In genomic region chr10:62329846-62330245, GRCm38 (mm10) we compare ENCODE assay signal across 11 mouse cellular contexts. TPM values are rescaled to one million over a fixed set of nuclear protein-coding genes. Genes with fewer than 3 reads are reported as not detected.
DNase-seq lines count a peak whose midpoint lies in the region; ATAC-seq and TF ChIP-seq lines count a peak whose summit lies in the region.
"Had no signal": no experiment of that assay in that cellular context is flagged by ENCODE, and none has a peak within 500 bp of the region (broad histone marks: within the 10 kb centered on the region; RNA-seq: fewer than 3 reads in every experiment).

No protein-coding gene starts in this region.

- peak overlapping the region; percentile 40; the same call in 1 of the 2 replicates for H3K27ac ChIP-seq in liver, embryonic 11.5 days (ENCODE audit: low read depth, low read length)
- no peak overlapping the region for H3K27ac ChIP-seq in liver, postnatal 0 days (ENCODE audit: low read depth)
- peak overlapping the region; percentile 97 for H3K27ac ChIP-seq in liver, embryonic 13.5 days
- H3K27ac ChIP-seq: hindbrain, embryonic 15.5 days; lung, embryonic 15.5 days; midbrain, embryonic 13.5 days had no signal

- no peak overlapping the region for H3K4me3 ChIP-seq in liver, embryonic 11.5 days (ENCODE audit: low read depth, low read length)
- no peak overlapping the region for H3K4me3 ChIP-seq in liver, postnatal 0 days (ENCODE audit: low read depth, low read length)
- no peak overlapping the region for H3K4me3 ChIP-seq in liver, embryonic 13.5 days (replicated peaks)
- H3K4me3 ChIP-seq: hindbrain, embryonic 15.5 days; lung, embryonic 15.5 days; midbrain, embryonic 13.5 days had no signal

- ATAC-seq in liver, embryonic 11.5 days (replicated peaks; ENCODE audit: low FRiP score): no peak
- ATAC-seq in liver, postnatal 0 days: no peak
- ATAC-seq in liver, embryonic 13.5 days (ENCODE audit: low read depth): no peak
- ATAC-seq: midbrain, embryonic 13.5 days had no signal

- H3K9ac ChIP-seq in liver, embryonic 11.5 days (ENCODE audit: low read depth, low read length): no peak overlapping the region; the same call in 1 of the 2 replicates
- H3K9ac ChIP-seq in liver, postnatal 0 days (replicated peaks): no peak overlapping the region
- no peak overlapping the region for H3K9ac ChIP-seq in liver, embryonic 13.5 days
- H3K9ac ChIP-seq: hindbrain, embryonic 15.5 days; lung, embryonic 15.5 days; midbrain, embryonic 13.5 days had no signal

- TF ChIP-seq CTCF in liver, postnatal 0 days (IDR thresholded peaks at IDR 0.05; ENCODE audit: low read depth): no peak

- H3K4me2 ChIP-seq in liver, embryonic 11.5 days: no peak overlapping the region
- no peak overlapping the region for H3K4me2 ChIP-seq in liver, postnatal 0 days (ENCODE audit: low read depth, low read length)
- no peak overlapping the region for H3K4me2 ChIP-seq in liver, embryonic 13.5 days
- H3K4me2 ChIP-seq: hindbrain, embryonic 15.5 days; lung, embryonic 15.5 days; midbrain, embryonic 13.5 days had no signal

- peaks cover 56% of the 10 kb centered on the region for H3K4me1 ChIP-seq in liver, embryonic 11.5 days (replicated peaks; ENCODE audit: control insufficient read depth, insufficient read depth, low read length)
- H3K4me1 ChIP-seq in liver, postnatal 0 days (ENCODE audit: insufficient read depth): peaks cover 40% of the 10 kb centered on the region
- peaks cover 100% of the 10 kb centered on the region for H3K4me1 ChIP-seq in liver, embryonic 13.5 days (replicated peaks)

- TF ChIP-seq EP300 in liver, postnatal 0 days (IDR thresholded peaks at IDR 0.05; ENCODE audit: low read depth): no peak

- 0 out of 2 replicates have a peak, but pooled peaks cover 3% of the 10 kb centered on the region for H3K36me3 ChIP-seq in liver, embryonic 11.5 days (ENCODE audit: control insufficient read depth, insufficient read depth, low read length)
- H3K36me3 ChIP-seq in liver, postnatal 0 days (replicated peaks; ENCODE audit: insufficient read depth, low read length): peaks cover 5% of the 10 kb centered on the region; the same call in 1 of the 2 replicates
- peaks cover 25% of the 10 kb centered on the region for H3K36me3 ChIP-seq in liver, embryonic 13.5 days
- H3K36me3 ChIP-seq: hindbrain, embryonic 15.5 days; lung, embryonic 15.5 days; midbrain, embryonic 13.5 days had no signal

- DNase-seq in liver, embryonic 11.5 days (ENCODE audit: low spot score): no peak
- no peak for DNase-seq in liver, postnatal 0 days
- peak; percentile 55 for DNase-seq in cerebellum, adult 9-11 months
- DNase-seq in kidney, adult 18-20 months: peak; percentile 77
- no peak for DNase-seq in liver, embryonic 13.5 days
- DNase-seq in urinary bladder, postnatal 14 days (ENCODE audit: low spot score): no peak
- no peak for DNase-seq in embryo, embryonic 10 days (ENCODE audit: low spot score)
- DNase-seq: right cerebral cortex, postnatal 4 days had no signal

- H3K27me3 ChIP-seq in liver, embryonic 11.5 days (replicated peaks; ENCODE audit: control insufficient read depth, insufficient read depth, low read length): no peaks in the 10 kb centered on the region
- no peaks in the 10 kb centered on the region for H3K27me3 ChIP-seq in liver, postnatal 0 days (ENCODE audit: insufficient read depth, low read length)
- no peaks in the 10 kb centered on the region for H3K27me3 ChIP-seq in liver, embryonic 13.5 days
- H3K27me3 ChIP-seq: hindbrain, embryonic 15.5 days; lung, embryonic 15.5 days; midbrain, embryonic 13.5 days had no signal

- 73% methylated on average over 7 of the region's 7 CpGs for WGBS in liver, embryonic 11.5 days
- 78% methylated on average over 7 of the region's 7 CpGs for WGBS in liver, postnatal 0 days (ENCODE audit: insufficient replicate concordance)
- 85% methylated on average over 7 of the region's 7 CpGs for WGBS in liver, embryonic 13.5 days (ENCODE audit: insufficient replicate concordance)

- no peaks in the 10 kb centered on the region for H3K9me3 ChIP-seq in liver, embryonic 11.5 days (ENCODE audit: control insufficient read depth, low read length)
- no peaks in the 10 kb centered on the region for H3K9me3 ChIP-seq in liver, postnatal 0 days (ENCODE audit: low read length)
- H3K9me3 ChIP-seq in liver, embryonic 13.5 days (replicated peaks): no peaks in the 10 kb centered on the region
- H3K9me3 ChIP-seq: hindbrain, embryonic 15.5 days; lung, embryonic 15.5 days; midbrain, embryonic 13.5 days had no signal

RNA-seq across cellular contexts. Expression of gene Hk1, which starts 49.9 kb away (rescaled TPM):
- 123 and 141 TPM in 2 replicates for polyA plus RNA-seq in liver, embryonic 11.5 days (2014; fragmentation: Nextera tagmentation; extraction: Ambion mirVana)
- 22.1 and 30.7 TPM in 2 replicates for polyA plus RNA-seq in liver, postnatal 0 days (2015; fragmentation: Nextera tagmentation; extraction: Ambion mirVana)
- 88.4 and 108 TPM in 2 replicates for polyA plus RNA-seq in liver, embryonic 13.5 days (2015; fragmentation: Nextera tagmentation; extraction: Ambion mirVana)

Comparison
In these comparisons a context has a peak if more than half of its experiments do, and no peak if none do; other contexts are left out.
1. DNase-seq: peak in cerebellum, adult 9-11 months (single experiment) and kidney, adult 18-20 months (single experiment); none in liver, embryonic 11.5 days (single experiment), liver, postnatal 0 days (single experiment), liver, embryonic 13.5 days (single experiment), urinary bladder, postnatal 14 days (single experiment) and embryo, embryonic 10 days (single experiment).